In the genomic region with DNA sequence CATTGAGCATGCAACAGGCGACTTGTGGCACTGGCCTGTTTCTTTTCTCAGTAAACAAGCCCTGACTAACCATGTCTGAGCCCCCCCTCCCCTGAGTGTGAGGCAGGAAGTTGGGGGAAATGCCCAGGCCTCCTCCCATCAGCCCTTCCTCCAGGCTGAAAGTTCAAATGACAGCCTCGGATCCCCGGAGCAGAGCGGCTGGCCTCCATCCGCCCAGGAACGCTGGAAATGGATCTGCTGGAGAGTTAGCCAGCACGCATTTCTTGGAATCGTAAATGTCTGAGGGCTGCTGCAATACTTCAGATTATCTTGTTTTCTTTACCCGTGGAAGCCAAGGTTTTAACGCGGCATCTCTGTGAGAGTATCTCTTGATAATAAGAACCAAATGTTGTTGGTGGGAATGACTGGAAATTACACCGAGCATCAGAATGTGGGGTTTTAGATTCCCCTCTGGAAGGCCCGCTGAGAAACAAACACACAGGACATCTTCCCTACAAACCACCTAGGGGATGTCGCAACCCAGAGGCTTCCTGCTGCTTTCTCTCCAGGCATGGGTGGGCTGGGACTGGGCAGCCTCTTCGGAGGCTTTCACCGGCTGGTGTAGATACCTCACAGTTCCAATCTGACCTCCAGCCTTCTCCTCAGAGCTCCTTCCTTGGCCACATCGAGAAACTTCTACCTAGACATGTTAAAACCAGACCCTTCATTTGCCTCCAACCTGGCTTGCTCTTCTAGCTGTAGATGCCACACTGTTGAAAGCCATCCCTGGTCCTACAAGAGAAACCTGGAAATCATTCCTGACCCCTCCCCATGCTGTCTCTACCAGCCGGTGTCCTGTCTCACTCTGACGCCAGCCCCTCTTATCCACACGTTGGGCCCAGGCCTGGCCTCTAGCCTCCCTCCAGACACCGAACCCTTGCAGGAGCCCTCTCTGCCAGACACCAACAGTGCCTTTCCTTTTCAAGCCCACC, we compare ENCODE assay signal across 8 mouse cellular contexts. TPM values are rescaled to one million over a fixed set of nuclear protein-coding genes. Genes with fewer than 3 reads are reported as not detected.
DNase-seq lines count a peak whose midpoint lies in the region; ATAC-seq and TF ChIP-seq lines count a peak whose summit lies in the region.
"Had no signal": no experiment of that assay in that cellular context is flagged by ENCODE, and none has a peak within 500 bp of the region (broad histone marks: within the 10 kb centered on the region; RNA-seq: fewer than 3 reads in every experiment).

No protein-coding gene starts in this region.

- 0 out of 2 replicates have a peak overlapping the region, but pooled peaks have one; percentile 6 for H3K9ac ChIP-seq in embryonic facial prominence, embryonic 14.5 days (ENCODE audit: low read depth, low read length)
- no peak overlapping the region for H3K9ac ChIP-seq in lung, postnatal 0 days (replicated peaks; ENCODE audit: low read depth)

- no peaks in the 10 kb centered on the region for H3K27me3 ChIP-seq in embryonic facial prominence, embryonic 14.5 days (replicated peaks; ENCODE audit: control insufficient read depth, insufficient read depth, low read length)
- no peaks in the 10 kb centered on the region for H3K27me3 ChIP-seq in lung, postnatal 0 days (replicated peaks; ENCODE audit: insufficient read depth, low read length)

- peaks cover 39% of the 10 kb centered on the region for H3K4me1 ChIP-seq in embryonic facial prominence, embryonic 14.5 days (ENCODE audit: control insufficient read depth, insufficient read depth, low read length)
- no peaks in the 10 kb centered on the region for H3K4me1 ChIP-seq in lung, postnatal 0 days (ENCODE audit: insufficient read depth, low read depth, low read length)

- peak overlapping the region; percentile 85 for H3K27ac ChIP-seq in embryonic facial prominence, embryonic 14.5 days (replicated peaks; ENCODE audit: low read depth, low read length)
- H3K27ac ChIP-seq in lung, postnatal 0 days (ENCODE audit: low read length) = peak overlapping the region; percentile 51

- WGBS in embryonic facial prominence, embryonic 14.5 days = 28% methylated on average over 21 of the region's 21 CpGs
- WGBS in lung, postnatal 0 days = 35% methylated on average over 21 of the region's 21 CpGs

- DNase-seq in embryo, embryonic 10.5 days (ENCODE audit: low spot score) = peak; percentile 54
- peak; percentile 89 for DNase-seq in embryonic facial prominence, embryonic 14.5 days (ENCODE audit: low spot score)
- DNase-seq in heart, postnatal 4 days = peak; percentile 64
- DNase-seq in lung, postnatal 0 days (ENCODE audit: low spot score) = peak; percentile 77
- DNase-seq in cerebellum, adult 11 months = no peak
- no peak for DNase-seq in right cerebral cortex, adult 2 months (ENCODE audit: low spot score in 2 of 2)

- no peaks in the 10 kb centered on the region for H3K36me3 ChIP-seq in embryonic facial prominence, embryonic 14.5 days (ENCODE audit: control insufficient read depth, insufficient read depth, low read length)
- no peaks in the 10 kb centered on the region for H3K36me3 ChIP-seq in lung, postnatal 0 days (ENCODE audit: insufficient read depth, low read length)

- TF ChIP-seq CTCF in lung, postnatal 0 days (IDR thresholded peaks at IDR 0.05) = no peak

- no peak for TF ChIP-seq EP300 in lung, postnatal 0 days (IDR thresholded peaks at IDR 0.05)

- 0 out of 2 replicates have a peak overlapping the region, but pooled peaks have one; percentile 8 for H3K4me2 ChIP-seq in embryonic facial prominence, embryonic 14.5 days (ENCODE audit: low read depth, low read length)
- no peak overlapping the region for H3K4me2 ChIP-seq in lung, postnatal 0 days (replicated peaks; ENCODE audit: low read depth, low read length)

- ATAC-seq in embryonic facial prominence, embryonic 14.5 days (ENCODE audit: low read depth) = peak; percentile 34
- ATAC-seq in lung, postnatal 0 days = peak; percentile 86
- ATAC-seq in megakaryocyte-erythroid progenitor cell, adult 5-6 weeks (replicated peaks; ENCODE audit: low FRiP score, low TSS enrichment, poor library complexity, severe bottlenecking) = no peak

- no peak overlapping the region for H3K4me3 ChIP-seq in embryonic facial prominence, embryonic 14.5 days (ENCODE audit: low read depth, low read length)
- H3K4me3 ChIP-seq in lung, postnatal 0 days (ENCODE audit: low read depth, low read length) = no peak overlapping the region

- H3K9me3 ChIP-seq in embryonic facial prominence, embryonic 14.5 days (ENCODE audit: control insufficient read depth, low read length) = no peaks in the 10 kb centered on the region
- H3K9me3 ChIP-seq in lung, postnatal 0 days (ENCODE audit: low read length) = no peaks in the 10 kb centered on the region

RNA-seq across cellular contexts. Expression of a gene that starts 31.1 kb away (rescaled TPM):
- polyA plus RNA-seq in embryonic facial prominence, embryonic 14.5 days (2014; fragmentation: Nextera tagmentation; extraction: Ambion mirVana) = 0.67 and 0.69 TPM in 2 replicates
- total RNA-seq in heart, postnatal 4 days (2021) = not detected
- 0.56 and 1.2 TPM in 2 replicates for polyA plus RNA-seq in lung, postnatal 0 days (2015; fragmentation: Nextera tagmentation; extraction: Ambion mirVana)
- total RNA-seq in megakaryocyte-erythroid progenitor cell, adult 5-6 weeks (2014; fragmentation: Nextera tagmentation) = not detected in 2 replicates
- not detected in 2 replicates for total RNA-seq in megakaryocyte-erythroid progenitor cell, adult 5-6 weeks (2017)
- total RNA-seq: neutrophil, adult 5-6 weeks had no signal

RNA-seq across cellular contexts. Expression of a gene that starts 31.2 kb away (rescaled TPM):
- polyA plus RNA-seq in embryonic facial prominence, embryonic 14.5 days (2014; fragmentation: Nextera tagmentation; extraction: Ambion mirVana) = 0.17 and 0.30 TPM in 2 replicates
- under 1 TPM; 0.11 to 0.12 TPM for total RNA-seq in heart, postnatal 4 days (2021)
- polyA plus RNA-seq in lung, postnatal 0 days (2015; fragmentation: Nextera tagmentation; extraction: Ambion mirVana) = 0.04 TPM in 1 of 2 replicates, not detected in the other
- not detected in 2 replicates for total RNA-seq in megakaryocyte-erythroid progenitor cell, adult 5-6 weeks (2014; fragmentation: Nextera tagmentation)
- not detected in 2 replicates for total RNA-seq in megakaryocyte-erythroid progenitor cell, adult 5-6 weeks (2017)
- total RNA-seq: neutrophil, adult 5-6 weeks had no signal

RNA-seq across cellular contexts. Expression of a gene that starts 42.8 kb away (rescaled TPM):
- 235 and 267 TPM in 2 replicates for polyA plus RNA-seq in embryonic facial prominence, embryonic 14.5 days (2014; fragmentation: Nextera tagmentation; extraction: Ambion mirVana)
- 10 to 100 TPM; 69.2 to 71.4 TPM for total RNA-seq in heart, postnatal 4 days (2021)
- polyA plus RNA-seq in lung, postnatal 0 days (2015; fragmentation: Nextera tagmentation; extraction: Ambion mirVana) = 45.7 and 51.2 TPM in 2 replicates
- not detected in 2 replicates for total RNA-seq in megakaryocyte-erythroid progenitor cell, adult 5-6 weeks (2014; fragmentation: Nextera tagmentation)
- total RNA-seq in megakaryocyte-erythroid progenitor cell, adult 5-6 weeks (2017) = not detected in 2 replicates
- total RNA-seq: neutrophil, adult 5-6 weeks had no signal

Comparison
In these comparisons a context has a peak if more than half of its experiments do, and no peak if none do; other contexts are left out.
1. DNase-seq: peak in embryo, embryonic 10.5 days (single experiment), embryonic facial prominence, embryonic 14.5 days (single experiment), heart, postnatal 4 days (single experiment) and lung, postnatal 0 days (single experiment); none in cerebellum, adult 11 months (single experiment) and right cerebral cortex, adult 2 months (0 of 2).
2. RNA of a gene that starts 42.8 kb away (total RNA-seq): 69.2 to 71.4 TPM in heart, postnatal 4 days; not detected in megakaryocyte-erythroid progenitor cell, adult 5-6 weeks; every median in the first group is over 10 times any median in the second.